Mouse (Mus musculus) E14TG2a.4 (cell line): ENCODE data around the gene Hip1.

Experiments
- CTCF ChIP-seq: conservative IDR thresholded peaks from 2 replicates; pipeline ENCODE4 v1.5.1; 2014; ENCODE audit warnings: low read length
- POU5F1 ChIP-seq: IDR thresholded peaks from 2 replicates; pipeline ENCODE4 v1.6.1; 2014; ENCODE audit warnings: low read length, borderline replicate concordance

DNA sequence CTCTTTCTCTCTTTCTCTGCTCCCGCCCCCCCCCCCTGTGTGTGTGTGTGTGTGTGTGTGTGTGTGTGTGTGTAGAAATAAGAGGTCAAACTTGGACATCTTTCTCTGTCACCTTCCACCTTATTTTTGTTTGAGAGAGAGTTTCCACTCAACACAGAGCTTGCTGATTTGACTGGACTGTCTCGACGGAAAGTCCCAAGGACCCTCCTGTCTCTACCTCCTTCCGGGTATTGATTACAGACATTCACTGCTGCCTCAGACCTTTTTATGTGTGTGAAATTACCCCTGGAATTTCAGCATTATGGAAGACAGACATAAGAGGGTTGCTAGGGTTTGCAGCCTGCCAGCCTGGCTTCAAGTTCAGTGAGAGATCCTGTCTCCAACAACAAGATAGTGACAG is 11.3 kb upstream of the Hip1 start:
- TF ChIP-seq CTCF (no peak), POU5F1 (no peak)
